ENCODE assay signal across 8 mouse cellular contexts in the genomic region with DNA sequence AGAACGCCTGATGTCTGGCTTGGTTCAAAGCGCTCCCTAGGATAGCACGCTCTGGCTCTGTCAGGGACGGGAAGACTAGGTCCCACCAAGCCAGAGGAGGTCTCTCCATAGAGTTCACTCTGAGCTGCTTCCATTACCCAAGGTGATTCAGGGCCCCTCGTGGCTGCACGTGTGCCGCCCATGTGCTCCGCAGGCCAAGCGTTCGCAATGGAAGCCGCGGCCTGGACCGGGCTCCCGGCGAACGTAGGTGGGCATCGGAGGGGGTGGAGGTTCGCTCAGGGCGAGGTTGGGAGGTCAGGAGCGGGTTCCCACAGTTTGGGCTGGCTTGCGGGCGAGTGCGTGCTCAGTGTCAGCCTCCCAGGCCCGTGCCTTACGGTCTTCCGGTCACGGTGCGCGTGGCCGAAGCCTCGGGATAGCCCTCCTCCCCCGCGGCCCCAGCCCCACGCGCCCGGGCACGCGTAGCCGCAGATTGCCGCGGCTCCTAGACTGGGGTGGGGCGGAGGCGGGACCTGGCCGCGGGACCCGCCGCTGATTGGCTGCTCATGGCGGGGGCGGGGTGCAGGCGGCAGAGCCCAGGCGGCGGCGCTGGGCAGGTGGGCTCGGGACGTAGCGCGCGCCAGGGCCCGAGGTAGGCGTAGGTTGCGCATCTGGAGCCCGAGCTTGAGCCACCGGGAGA. TPM values are rescaled to one million over a fixed set of nuclear protein-coding genes. Genes with fewer than 3 reads are reported as not detected.
DNase-seq lines count a peak whose midpoint lies in the region; ATAC-seq and TF ChIP-seq lines count a peak whose summit lies in the region.
"Had no signal": no experiment of that assay in that cellular context is flagged by ENCODE, and none has a peak within 500 bp of the region (broad histone marks: within the 10 kb centered on the region; RNA-seq: fewer than 3 reads in every experiment).

No protein-coding gene starts in this region.

- 4% methylated on average over 57 of the region's 63 CpGs for WGBS in bone marrow, adult 2 months
- WGBS in embryonic facial prominence, embryonic 13.5 days = 1% methylated on average over 63 of the region's 63 CpGs
- WGBS in heart, embryonic 10.5 days = 2% methylated on average over 63 of the region's 63 CpGs
- 2% methylated on average over 38 of the region's 63 CpGs for WGBS in limb, embryonic 14.5 days
- WGBS in midbrain, embryonic 15.5 days = 1% methylated on average over 63 of the region's 63 CpGs

- H3K36me3 ChIP-seq in embryonic facial prominence, embryonic 13.5 days = no peaks in the 10 kb centered on the region
- H3K36me3 ChIP-seq in heart, embryonic 10.5 days = no peaks in the 10 kb centered on the region
- no peaks in the 10 kb centered on the region for H3K36me3 ChIP-seq in limb, embryonic 14.5 days (ENCODE audit: control insufficient read depth, insufficient read depth, low read length)
- no peaks in the 10 kb centered on the region for H3K36me3 ChIP-seq in midbrain, embryonic 15.5 days (replicated peaks)

- no peaks in the 10 kb centered on the region for H3K9me3 ChIP-seq in embryonic facial prominence, embryonic 13.5 days
- H3K9me3 ChIP-seq in heart, embryonic 10.5 days = no peaks in the 10 kb centered on the region
- H3K9me3 ChIP-seq in limb, embryonic 14.5 days (ENCODE audit: control insufficient read depth, low read length) = no peaks in the 10 kb centered on the region
- H3K9me3 ChIP-seq in midbrain, embryonic 15.5 days = no peaks in the 10 kb centered on the region

- no peak for TF ChIP-seq POLR2A in bone marrow, adult 2 months (IDR thresholded peaks at IDR 0.05; ENCODE audit: borderline replicate concordance, control insufficient read depth, low read depth, low read length)
- no peak for TF ChIP-seq POLR2A in limb, embryonic 14.5 days (IDR thresholded peaks at IDR 0.05; ENCODE audit: borderline replicate concordance, extremely low read depth, insufficient read depth, insufficient read length)

- DNase-seq in heart, embryonic 10.5 days (ENCODE audit: low spot score) = no peak
- peak; percentile 81 for DNase-seq in kidney, adult 9 months
- DNase-seq in limb, embryonic 14.5 days (ENCODE audit: low spot score) = peak; percentile 69
- peak; percentile 50 to 71 for DNase-seq in spleen, postnatal 10 days (ENCODE audit: low spot score in 2 of 2)

- H3K4me3 ChIP-seq in bone marrow, adult 2 months (replicated peaks; ENCODE audit: control insufficient read depth, low read depth, low read length) = peak overlapping the region; percentile 16
- peak overlapping the region; percentile 52 for H3K4me3 ChIP-seq in embryonic facial prominence, embryonic 13.5 days
- peak overlapping the region; percentile 62 for H3K4me3 ChIP-seq in heart, embryonic 10.5 days
- peak overlapping the region; percentile 53 for H3K4me3 ChIP-seq in limb, embryonic 14.5 days (replicated peaks; ENCODE audit: low read length)
- peak overlapping the region; percentile 62 for H3K4me3 ChIP-seq in midbrain, embryonic 15.5 days

- no peaks in the 10 kb centered on the region for H3K4me1 ChIP-seq in bone marrow, adult 2 months (ENCODE audit: control insufficient read depth, insufficient read depth, low read length)
- H3K4me1 ChIP-seq in embryonic facial prominence, embryonic 13.5 days = peaks cover 8% of the 10 kb centered on the region
- peaks cover 18% of the 10 kb centered on the region for H3K4me1 ChIP-seq in heart, embryonic 10.5 days
- peaks cover 4% of the 10 kb centered on the region; the same call in 1 of the 2 replicates for H3K4me1 ChIP-seq in limb, embryonic 14.5 days (ENCODE audit: control insufficient read depth, insufficient read depth, low read length)
- H3K4me1 ChIP-seq in midbrain, embryonic 15.5 days = peaks cover 5% of the 10 kb centered on the region

- H3K27ac ChIP-seq in bone marrow, adult 2 months (ENCODE audit: control insufficient read depth, insufficient read depth, low read depth, low read length, poor library complexity) = no peak overlapping the region
- no peak overlapping the region for H3K27ac ChIP-seq in embryonic facial prominence, embryonic 13.5 days
- peak overlapping the region; percentile 19; the same call in 1 of the 2 replicates for H3K27ac ChIP-seq in heart, embryonic 10.5 days
- no peak overlapping the region for H3K27ac ChIP-seq in limb, embryonic 14.5 days (replicated peaks; ENCODE audit: low read depth, low read length)
- H3K27ac ChIP-seq in midbrain, embryonic 15.5 days = no peak overlapping the region
- H3K27ac ChIP-seq: macrophage had no signal

- no peak for TF ChIP-seq CTCF in bone marrow, adult 2 months (IDR thresholded peaks at IDR 0.05; ENCODE audit: control insufficient read depth, insufficient read depth, low read length)

- H3K27me3 ChIP-seq in embryonic facial prominence, embryonic 13.5 days = peaks cover 89% of the 10 kb centered on the region
- peaks cover 86% of the 10 kb centered on the region for H3K27me3 ChIP-seq in heart, embryonic 10.5 days (ENCODE audit: insufficient read depth, poor library complexity, severe bottlenecking)
- H3K27me3 ChIP-seq in limb, embryonic 14.5 days (ENCODE audit: control insufficient read depth, insufficient read depth, low read length) = peaks cover 41% of the 10 kb centered on the region
- H3K27me3 ChIP-seq in midbrain, embryonic 15.5 days (replicated peaks) = peaks cover 49% of the 10 kb centered on the region

- H3K9ac ChIP-seq in embryonic facial prominence, embryonic 13.5 days = peak overlapping the region; percentile 67
- H3K9ac ChIP-seq in limb, embryonic 14.5 days (ENCODE audit: low read depth, low read length, severe bottlenecking) = peak overlapping the region; percentile 41
- peak overlapping the region; percentile 40 for H3K9ac ChIP-seq in midbrain, embryonic 15.5 days

- H3K4me2 ChIP-seq in embryonic facial prominence, embryonic 13.5 days = peak overlapping the region; percentile 98
- peak overlapping the region; percentile 97 for H3K4me2 ChIP-seq in limb, embryonic 14.5 days (replicated peaks; ENCODE audit: low read depth, low read length, severe bottlenecking)
- peak overlapping the region; percentile 91 for H3K4me2 ChIP-seq in midbrain, embryonic 15.5 days

- peak; percentile 82 for ATAC-seq in embryonic facial prominence, embryonic 13.5 days (ENCODE audit: insufficient number of reproducible peaks, insufficient read depth, low FRiP score, low TSS enrichment, low read depth)
- ATAC-seq in limb, embryonic 14.5 days (ENCODE audit: low FRiP score, low read depth) = peak; percentile 94
- ATAC-seq in midbrain, embryonic 15.5 days (replicated peaks) = peak; percentile 97

RNA-seq across cellular contexts. Expression of a gene that starts 1.0 kb away (rescaled TPM):
- polyA plus RNA-seq in bone marrow, adult 2 months (2011; ENCODE audit: insufficient read depth, insufficient read length, low replicate concordance, missing spikeins) = 0.90 TPM in 1 of 2 replicates, not detected in the other
- 0.08 and 0.11 TPM in 2 replicates for polyA plus RNA-seq in embryonic facial prominence, embryonic 13.5 days (2015; fragmentation: Nextera tagmentation; extraction: Ambion mirVana)
- polyA plus RNA-seq in heart, embryonic 10.5 days (2016; fragmentation: Nextera tagmentation; extraction: Ambion mirVana) = 0.05 and 0.15 TPM in 2 replicates
- polyA plus RNA-seq in limb, embryonic 14.5 days (2012; rRNA removed) = 0.29 and 0.40 TPM in 2 replicates
- polyA plus RNA-seq in limb, embryonic 14.5 days (2014; fragmentation: Nextera tagmentation; extraction: Ambion mirVana) = 0.07 and 0.08 TPM in 2 replicates
- 3.3 and 4.2 TPM in 2 replicates for polyA plus RNA-seq in midbrain, embryonic 15.5 days (2015; fragmentation: Nextera tagmentation; extraction: Ambion mirVana)
